Mouse (Mus musculus) c-Kit-positive CD71-positive TER-119-negative erythroid progenitor cells, embryonic 14.5 days (primary cell): ENCODE data around the gene Gm45618.

Source experiments
- DNase-seq: peaks from one replicate; pipeline ENCODE4 v3.0.0-alpha.2; 2013; ENCODE audit warnings: low read depth

The Gm45618 gene

GRCm38 (mm10) chr7:142094301-142095143 lies 26.0 kb downstream of the Gm45618 start:
- DNase-seq: no peak

- DNase-seq: no peak
Measured at GRCm38 (mm10) chr7:142093696-142094240, 26.8 kb downstream of the Gm45618 start.

GRCm38 (mm10) chr7:142092991-142093390 lies 27.5 kb downstream of the Gm45618 start:
- no peak for DNase-seq

GRCm38 (mm10) chr7:142091848-142092247 lies 28.7 kb downstream of the Gm45618 start:
- no peak for DNase-seq

GRCm38 (mm10) chr7:142089648-142090447 lies 30.7 kb downstream of the Gm45618 start:
- no peak for DNase-seq

- no peak for DNase-seq
Measured at GRCm38 (mm10) chr7:142088886-142089285, 31.6 kb downstream of the Gm45618 start.

- peak; percentile 84 for DNase-seq
Measured at GRCm38 (mm10) chr7:142087069-142087652, 33.4 kb downstream of the Gm45618 start.

GRCm38 (mm10) chr7:142086159-142086905 lies 34.2 kb downstream of the Gm45618 start:
- no peak for DNase-seq

GRCm38 (mm10) chr7:142084820-142085219 lies 35.7 kb downstream of the Gm45618 start:
- DNase-seq: no peak

- DNase-seq: no peak
Measured at GRCm38 (mm10) chr7:142084395-142084794, 36.1 kb downstream of the Gm45618 start.

- no peak for DNase-seq
Measured at GRCm38 (mm10) chr7:142083588-142084317, 36.8 kb downstream of the Gm45618 start.

GRCm38 (mm10) chr7:142082607-142083006 lies 37.9 kb downstream of the Gm45618 start:
- DNase-seq: no peak

- DNase-seq: no peak
Measured at GRCm38 (mm10) chr7:142082179-142082578, 38.4 kb downstream of the Gm45618 start.

- DNase-seq: no peak
Measured at GRCm38 (mm10) chr7:142081736-142082135, 38.8 kb downstream of the Gm45618 start.

- no peak for DNase-seq
Measured at GRCm38 (mm10) chr7:142080876-142081275, 39.7 kb downstream of the Gm45618 start.

- no peak for DNase-seq
Measured at GRCm38 (mm10) chr7:142079365-142079764, 41.2 kb downstream of the Gm45618 start.

GRCm38 (mm10) chr7:142077138-142077537 lies 43.4 kb downstream of the Gm45618 start:
- DNase-seq: no peak

GRCm38 (mm10) chr7:142074146-142074886 lies 46.2 kb downstream of the Gm45618 start:
- DNase-seq: no peak

GRCm38 (mm10) chr7:142071717-142072116 lies 48.8 kb downstream of the Gm45618 start:
- no peak for DNase-seq

GRCm38 (mm10) chr7:142071212-142071578 lies 49.3 kb downstream of the Gm45618 start:
- no peak for DNase-seq
